Mouse (Mus musculus): ENCODE data around the gene Fgfr1op2. TPM values are rescaled to one million over a fixed set of nuclear protein-coding genes. Genes with fewer than 3 reads are reported as not detected.

Gene Fgfr1op2
- polyA plus RNA-seq, 1 experiment from 2014 or later = 77.7 TPM

- no peak for ATAC-seq (replicated peaks; ENCODE audit: insufficient number of reproducible peaks, insufficient read depth, low FRiP score, low read depth)
- no peaks in the 10 kb centered on the region for H3K9me3 ChIP-seq (replicated peaks)
- no peak overlapping the region for H3K4me3 ChIP-seq
- H3K4me1 ChIP-seq (replicated peaks) = no peaks in the 10 kb centered on the region
- H3K4me2 ChIP-seq = no peak overlapping the region
- peaks cover 85% of the 10 kb centered on the region for H3K36me3 ChIP-seq
- no peaks in the 10 kb centered on the region for H3K27me3 ChIP-seq
- H3K9ac ChIP-seq = no peak overlapping the region
- H3K27ac ChIP-seq = no peak overlapping the region
- WGBS = 75% methylated on average over 10 of the region's 10 CpGs
These were observed 26.6 kb downstream of the Fgfr1op2 start for GRCm38 (mm10) chr6:146603651-146604050.

GRCm38 (mm10) chr6:146611385-146611784, 34.4 kb downstream of the Fgfr1op2 start:
- H3K27me3 ChIP-seq = no peaks in the 10 kb centered on the region
- WGBS = 92% methylated on average over 6 of the region's 6 CpGs
- H3K4me2 ChIP-seq = no peak overlapping the region
- H3K9me3 ChIP-seq (replicated peaks) = no peaks in the 10 kb centered on the region
- peaks cover 83% of the 10 kb centered on the region for H3K36me3 ChIP-seq
- no peak overlapping the region for H3K9ac ChIP-seq
- H3K4me1 ChIP-seq (replicated peaks) = no peaks in the 10 kb centered on the region
- no peak overlapping the region for H3K27ac ChIP-seq
- H3K4me3 ChIP-seq = no peak overlapping the region
- ATAC-seq (replicated peaks; ENCODE audit: insufficient number of reproducible peaks, insufficient read depth, low FRiP score, low read depth) = no peak

DNA sequence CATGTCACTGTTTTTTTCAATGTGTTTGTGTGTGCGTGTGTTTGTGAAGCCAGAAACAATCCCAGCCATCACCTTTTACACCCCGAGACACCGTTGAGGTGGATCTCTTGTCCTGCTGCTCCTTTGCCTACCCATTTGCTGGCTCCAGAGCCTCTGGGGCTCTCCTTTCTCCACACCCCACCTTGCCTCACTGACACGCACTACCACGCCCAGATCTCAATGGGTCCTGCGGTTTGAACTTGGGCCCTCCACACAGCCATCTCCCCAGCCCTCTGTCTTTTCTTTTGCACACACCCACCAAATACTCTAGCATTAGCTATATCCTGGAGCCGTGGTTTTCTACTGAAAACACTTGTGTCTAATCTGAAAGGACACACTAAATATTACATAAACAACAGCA, 34.9 kb downstream of the Fgfr1op2 start:
- H3K4me3 ChIP-seq = no peak overlapping the region
- 88% methylated on average over 7 of the region's 7 CpGs for WGBS
- no peak overlapping the region for H3K27ac ChIP-seq
- H3K36me3 ChIP-seq = peaks cover 83% of the 10 kb centered on the region
- no peak for ATAC-seq (replicated peaks; ENCODE audit: insufficient number of reproducible peaks, insufficient read depth, low FRiP score, low read depth)
- no peaks in the 10 kb centered on the region for H3K27me3 ChIP-seq
- H3K4me1 ChIP-seq (replicated peaks) = no peaks in the 10 kb centered on the region
- no peaks in the 10 kb centered on the region for H3K9me3 ChIP-seq (replicated peaks)
- no peak overlapping the region for H3K4me2 ChIP-seq
- no peak overlapping the region for H3K9ac ChIP-seq

DNA sequence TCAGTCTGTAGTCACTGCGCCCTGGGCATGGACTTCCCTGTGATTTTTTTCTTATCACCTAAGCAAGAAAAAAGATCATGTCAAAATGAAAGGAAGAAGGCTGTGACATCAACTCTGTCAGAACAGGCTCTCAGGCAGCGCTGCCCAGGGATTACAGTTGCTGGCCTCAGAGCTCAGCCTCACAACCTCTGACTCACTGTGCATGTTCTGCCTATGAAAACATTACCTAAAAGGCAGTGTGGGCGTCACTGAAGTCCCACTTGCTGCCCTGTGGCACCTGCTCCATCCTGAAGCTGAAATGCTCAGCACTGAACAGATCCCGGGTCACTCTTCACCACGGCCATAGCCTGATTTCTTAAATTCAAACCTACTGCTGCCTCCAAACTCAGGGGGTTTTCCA, 35.7 kb downstream of the Fgfr1op2 start:
- no peak for ATAC-seq (replicated peaks; ENCODE audit: insufficient number of reproducible peaks, insufficient read depth, low FRiP score, low read depth)
- H3K27me3 ChIP-seq = no peaks in the 10 kb centered on the region
- H3K27ac ChIP-seq = no peak overlapping the region
- H3K4me3 ChIP-seq = no peak overlapping the region
- H3K4me1 ChIP-seq (replicated peaks) = no peaks in the 10 kb centered on the region
- H3K9ac ChIP-seq = no peak overlapping the region
- H3K9me3 ChIP-seq (replicated peaks) = no peaks in the 10 kb centered on the region
- WGBS = 87% methylated on average over 5 of the region's 5 CpGs
- H3K36me3 ChIP-seq = peaks cover 83% of the 10 kb centered on the region
- H3K4me2 ChIP-seq = no peak overlapping the region

DNA sequence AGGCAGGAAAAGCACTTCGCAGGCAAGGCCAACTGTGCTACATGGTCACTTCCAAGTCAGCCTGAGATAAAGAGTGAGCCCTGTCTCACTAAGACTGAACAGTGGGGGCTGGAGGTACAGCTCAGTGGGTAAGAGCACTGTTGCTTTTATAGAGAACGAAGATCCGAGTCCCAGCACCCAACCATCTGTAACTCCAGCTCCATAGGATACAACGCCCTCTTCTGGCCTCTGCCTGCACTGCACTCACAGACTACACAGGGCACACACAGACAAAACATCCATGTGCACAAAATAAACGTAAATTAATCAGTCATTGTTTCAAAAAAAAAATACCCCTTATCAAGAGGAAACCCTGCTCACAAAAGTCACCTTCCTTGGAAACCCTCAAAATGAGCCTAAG, 36.9 kb downstream of the Fgfr1op2 start:
- peaks cover 87% of the 10 kb centered on the region for H3K36me3 ChIP-seq
- WGBS = 89% methylated on average over 5 of the region's 5 CpGs
- H3K4me3 ChIP-seq = no peak overlapping the region

GRCm38 (mm10) chr6:146614541-146614940, 37.5 kb downstream of the Fgfr1op2 start:
- no peak overlapping the region for H3K9ac ChIP-seq
- no peaks in the 10 kb centered on the region for H3K9me3 ChIP-seq (replicated peaks)
- H3K4me2 ChIP-seq = no peak overlapping the region
- 90% methylated on average over 5 of the region's 5 CpGs for WGBS
- no peak overlapping the region for H3K27ac ChIP-seq
- ATAC-seq (replicated peaks; ENCODE audit: insufficient number of reproducible peaks, insufficient read depth, low FRiP score, low read depth) = no peak
- no peaks in the 10 kb centered on the region for H3K27me3 ChIP-seq
- peaks cover 84% of the 10 kb centered on the region for H3K36me3 ChIP-seq
- no peaks in the 10 kb centered on the region for H3K4me1 ChIP-seq (replicated peaks)
- no peak overlapping the region for H3K4me3 ChIP-seq

More for the DNA sequence above, 36.9 kb downstream of the Fgfr1op2 start:
- no peaks in the 10 kb centered on the region for H3K4me1 ChIP-seq (replicated peaks)
- no peak overlapping the region for H3K9ac ChIP-seq
- no peak overlapping the region for H3K4me2 ChIP-seq
- H3K27ac ChIP-seq = no peak overlapping the region
- H3K9me3 ChIP-seq (replicated peaks) = no peaks in the 10 kb centered on the region
- H3K27me3 ChIP-seq = no peaks in the 10 kb centered on the region
- no peak for ATAC-seq (replicated peaks; ENCODE audit: insufficient number of reproducible peaks, insufficient read depth, low FRiP score, low read depth)

- Histone ChIP-seq H3K9me3 (replicated peaks) (no peaks in the 10 kb centered on the region), H3K9ac (no peak overlapping the region), H3K4me1 (replicated peaks) (no peaks in the 10 kb centered on the region), H3K27me3 (no peaks in the 10 kb centered on the region), H3K4me2 (no peak overlapping the region), H3K36me3 (peaks cover 80% of the 10 kb centered on the region), H3K4me3 (no peak overlapping the region), H3K27ac (no peak overlapping the region)
- no peak for ATAC-seq (replicated peaks; ENCODE audit: insufficient number of reproducible peaks, insufficient read depth, low FRiP score, low read depth)
- 92% methylated on average over 8 of the region's 8 CpGs for WGBS
These were observed 38.9 kb downstream of the Fgfr1op2 start for GRCm38 (mm10) chr6:146615891-146616290.

GRCm38 (mm10) chr6:146616670-146617069, 39.7 kb downstream of the Fgfr1op2 start:
- no peak for ATAC-seq (replicated peaks; ENCODE audit: insufficient number of reproducible peaks, insufficient read depth, low FRiP score, low read depth)
- WGBS = 85% methylated on average over 2 of the region's 2 CpGs
- no peak overlapping the region for H3K9ac ChIP-seq
- H3K4me1 ChIP-seq (replicated peaks) = no peaks in the 10 kb centered on the region
- no peaks in the 10 kb centered on the region for H3K9me3 ChIP-seq (replicated peaks)
- peaks cover 76% of the 10 kb centered on the region for H3K36me3 ChIP-seq
- no peaks in the 10 kb centered on the region for H3K27me3 ChIP-seq
- H3K27ac ChIP-seq = no peak overlapping the region
- no peak overlapping the region for H3K4me3 ChIP-seq
- no peak overlapping the region for H3K4me2 ChIP-seq

GRCm38 (mm10) chr6:146628123-146628522, 51.1 kb downstream of the Fgfr1op2 start:
- Histone ChIP-seq H3K27me3 (no peaks in the 10 kb centered on the region), H3K9me3 (replicated peaks) (no peaks in the 10 kb centered on the region), H3K9ac (no peak overlapping the region), H3K27ac (no peak overlapping the region), H3K36me3 (no peaks in the 10 kb centered on the region), H3K4me1 (replicated peaks) (peaks cover 21% of the 10 kb centered on the region), H3K4me3 (no peak overlapping the region), H3K4me2 (no peak overlapping the region)
- 69% methylated on average over 3 of the region's 3 CpGs for WGBS
- no peak for ATAC-seq (replicated peaks; ENCODE audit: insufficient number of reproducible peaks, insufficient read depth, low FRiP score, low read depth)

DNA sequence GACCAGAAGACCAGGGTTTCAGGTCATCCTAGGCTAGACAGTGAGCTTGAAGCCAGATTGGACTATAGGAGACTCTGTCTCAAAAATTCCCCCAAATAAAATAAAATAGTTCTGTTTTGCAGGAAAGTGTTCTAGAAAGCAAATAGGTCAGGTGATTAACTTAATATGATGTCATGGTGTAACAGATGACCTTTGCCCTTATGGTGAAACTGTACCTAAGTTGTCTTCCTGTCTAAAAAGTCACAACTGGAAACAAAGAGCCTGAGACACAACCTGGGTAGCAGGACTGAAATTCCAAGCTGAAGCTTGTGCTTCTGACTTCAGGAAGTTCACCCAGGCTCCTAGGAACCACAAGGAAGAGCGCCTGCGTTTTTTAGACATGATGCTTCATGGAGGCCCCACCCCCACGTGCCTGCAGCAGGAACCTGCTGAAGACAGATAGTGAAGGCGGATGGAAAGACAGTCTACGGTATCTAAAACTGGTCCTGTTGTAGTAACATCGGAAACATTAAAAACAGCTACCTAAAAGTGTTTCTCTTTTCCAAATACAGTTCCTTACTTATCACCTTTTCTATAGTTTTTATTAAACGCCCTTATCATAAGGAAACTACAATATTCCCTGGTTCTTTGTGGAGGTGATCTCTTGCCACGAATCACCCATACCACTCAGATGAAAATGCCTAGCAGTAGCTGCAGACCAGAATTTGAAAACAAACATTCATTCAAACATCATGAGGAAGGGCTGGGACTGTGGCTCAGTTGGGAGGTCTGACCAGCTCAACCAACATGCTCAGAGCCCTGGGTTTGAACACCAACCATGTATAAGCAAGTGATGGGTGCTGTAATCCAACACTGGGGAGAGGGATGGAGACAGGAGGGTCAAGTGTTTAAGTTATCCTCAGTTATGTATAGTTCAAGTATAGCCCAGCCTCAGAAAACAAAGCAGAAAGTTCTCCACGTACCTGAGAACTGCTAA, 53.1 kb downstream of the Fgfr1op2 start:
- Histone ChIP-seq H3K9ac (no peak overlapping the region), H3K27me3 (no peaks in the 10 kb centered on the region), H3K27ac (no peak overlapping the region), H3K9me3 (replicated peaks) (no peaks in the 10 kb centered on the region), H3K4me1 (replicated peaks) (peaks cover 29% of the 10 kb centered on the region), H3K36me3 (no peaks in the 10 kb centered on the region), H3K4me3 (no peak overlapping the region), H3K4me2 (no peak overlapping the region)
- no peak for ATAC-seq (replicated peaks; ENCODE audit: insufficient number of reproducible peaks, insufficient read depth, low FRiP score, low read depth)
- 58% methylated on average over 9 of the region's 9 CpGs for WGBS

GRCm38 (mm10) chr6:146630961-146631360, 54.0 kb downstream of the Fgfr1op2 start:
- Histone ChIP-seq H3K9ac (no peak overlapping the region), H3K36me3 (no peaks in the 10 kb centered on the region), H3K4me3 (no peak overlapping the region), H3K27me3 (no peaks in the 10 kb centered on the region), H3K4me2 (no peak overlapping the region), H3K9me3 (replicated peaks) (no peaks in the 10 kb centered on the region), H3K4me1 (replicated peaks) (peaks cover 29% of the 10 kb centered on the region), H3K27ac (no peak overlapping the region)
- 78% methylated on average over 4 of the region's 4 CpGs for WGBS
- no peak for ATAC-seq (replicated peaks; ENCODE audit: insufficient number of reproducible peaks, insufficient read depth, low FRiP score, low read depth)

- H3K27ac ChIP-seq = no peak overlapping the region
- H3K36me3 ChIP-seq = no peaks in the 10 kb centered on the region
- H3K9ac ChIP-seq = no peak overlapping the region
- no peaks in the 10 kb centered on the region for H3K9me3 ChIP-seq (replicated peaks)
- peaks cover 29% of the 10 kb centered on the region for H3K4me1 ChIP-seq (replicated peaks)
- ATAC-seq (replicated peaks; ENCODE audit: insufficient number of reproducible peaks, insufficient read depth, low FRiP score, low read depth) = no peak
- 65% methylated on average over 8 of the region's 8 CpGs for WGBS
- no peak overlapping the region for H3K4me3 ChIP-seq
- no peak overlapping the region for H3K4me2 ChIP-seq
- H3K27me3 ChIP-seq = no peaks in the 10 kb centered on the region
These were observed 54.8 kb downstream of the Fgfr1op2 start for GRCm38 (mm10) chr6:146631847-146632246.

Data from heart, embryonic 15.5 days (tissue).